Comparison of ENCODE assay signal across 7 mouse cellular contexts in genomic region chr14:55781310-55781709, GRCm38 (mm10). TPM values are rescaled to one million over a fixed set of nuclear protein-coding genes. Genes with fewer than 3 reads are reported as not detected.
DNase-seq lines count a peak whose midpoint lies in the region; ATAC-seq and TF ChIP-seq lines count a peak whose summit lies in the region.

No protein-coding gene starts in this region.

- H3K4me2 ChIP-seq in lung, embryonic 16.5 days (ENCODE audit: low read depth, low read length), result peak overlapping the region; percentile 45

- in situ Hi-C loops in ES-E14 (cut with MboI; ENCODE audit: low sequenced_read_pairs in 2 of 2, unreplicated experiment in 2 of 2), result no loop called here

- peak overlapping the region; percentile 20; the same call in 1 of the 2 replicates for H3K9ac ChIP-seq in ES-E14 (ENCODE audit: insufficient read depth, low read depth, low read length, poor library complexity, severe bottlenecking)
- 0 out of 2 replicates have a peak overlapping the region, but pooled peaks have one; percentile 29 for H3K9ac ChIP-seq in lung, embryonic 16.5 days (ENCODE audit: low read length)

- peak; percentile 92 for TF ChIP-seq CTCF in bone marrow, adult 2 months (IDR thresholded peaks at IDR 0.05; ENCODE audit: control insufficient read depth, insufficient read depth, low read length)
- peak; percentile 87 for TF ChIP-seq CTCF in embryonic fibroblast, embryonic 13.5 days (IDR thresholded peaks at IDR 0.05; ENCODE audit: borderline replicate concordance, insufficient read depth, low read length)

- H3K4me1 ChIP-seq in ES-E14 (ENCODE audit: control insufficient read depth in 2 of 2, insufficient read depth in 2 of 2, low read length in 2 of 2, poor library complexity in 1 of 2), result peaks cover 0 to 7% of the 10 kb centered on the region in 2 experiments; a peak in 1 of 4 replicates
- peaks cover 3% of the 10 kb centered on the region; the same call in 1 of the 2 replicates for H3K4me1 ChIP-seq in bone marrow, adult 2 months (ENCODE audit: control insufficient read depth, insufficient read depth, low read length)
- H3K4me1 ChIP-seq in embryonic fibroblast, embryonic 13.5 days (ENCODE audit: control insufficient read depth, insufficient read depth, low read length), result peaks cover 2% of the 10 kb centered on the region
- peaks cover 14% of the 10 kb centered on the region for H3K4me1 ChIP-seq in lung, embryonic 16.5 days (replicated peaks; ENCODE audit: control insufficient read depth, insufficient read depth, low read length)

- H3K9me3 ChIP-seq in ES-E14 (ENCODE audit: control insufficient read depth, insufficient read depth, low read depth, low read length), result no peaks in the 10 kb centered on the region
- no peaks in the 10 kb centered on the region for H3K9me3 ChIP-seq in lung, embryonic 16.5 days (ENCODE audit: control insufficient read depth, low read length)

- H3K36me3 ChIP-seq in ES-E14 (ENCODE audit: control insufficient read depth, insufficient read depth, low read length, poor library complexity, severe bottlenecking), result no peaks in the 10 kb centered on the region; the same call in 1 of the 2 replicates
- no peaks in the 10 kb centered on the region for H3K36me3 ChIP-seq in lung, embryonic 16.5 days (ENCODE audit: control insufficient read depth, insufficient read depth, low read length)

- no peak overlapping the region for H3K4me3 ChIP-seq in ES-E14 (ENCODE audit: insufficient read depth in 1 of 2, low read depth in 1 of 2, low read length in 2 of 2, poor library complexity in 1 of 2, severe bottlenecking in 1 of 2)
- H3K4me3 ChIP-seq in bone marrow, adult 2 months (replicated peaks; ENCODE audit: control insufficient read depth, low read depth, low read length), result no peak overlapping the region
- no peak overlapping the region for H3K4me3 ChIP-seq in embryonic fibroblast, embryonic 13.5 days (ENCODE audit: insufficient read depth, low read length)
- peak overlapping the region; percentile 30 for H3K4me3 ChIP-seq in lung, embryonic 16.5 days (ENCODE audit: low read length)

- WGBS in bone marrow, adult 2 months, result 25% methylated on average over 14 of the region's 14 CpGs
- 17% methylated on average over 14 of the region's 14 CpGs for WGBS in lung, embryonic 16.5 days

- intact Hi-C loops in heart, postnatal 10 days (cut with DNase I), result loop anchor here (2.0 to 10.0 kb wide), 3 partner anchors 81 to 793 kb away; partner anchors contain the start of genes Cenpj and Parp4

- peak; percentile 64 for ATAC-seq in lung, embryonic 16.5 days (ENCODE audit: low read depth)

- H3K27ac ChIP-seq in ES-E14 (ENCODE audit: insufficient read depth, low read depth, low read length, poor library complexity, severe bottlenecking), result no peak overlapping the region
- H3K27ac ChIP-seq in bone marrow, adult 2 months (ENCODE audit: control insufficient read depth, insufficient read depth, low read depth, low read length, poor library complexity), result no peak overlapping the region
- no peak overlapping the region for H3K27ac ChIP-seq in embryonic fibroblast, embryonic 13.5 days (ENCODE audit: insufficient read depth, low read length)
- H3K27ac ChIP-seq in lung, embryonic 16.5 days (ENCODE audit: low read length), result no peak overlapping the region

- peaks cover 3% of the 10 kb centered on the region for H3K27me3 ChIP-seq in lung, embryonic 16.5 days (ENCODE audit: control insufficient read depth, insufficient read depth, low read depth, low read length)

- DNase-seq in ES-E14 (ENCODE audit: low read depth, low spot score), result peak; percentile 68
- DNase-seq in heart, postnatal 10 days, result peak; percentile 77 to 82
- peak; percentile 76 to 78 for DNase-seq in kidney, postnatal 36 days
- peak; percentile 55 for DNase-seq in retina, adult 2 months (ENCODE audit: low read depth, low spot score)

- TF ChIP-seq POLR2A in bone marrow, adult 2 months (IDR thresholded peaks at IDR 0.05; ENCODE audit: borderline replicate concordance, control insufficient read depth, low read depth, low read length), result no peak
- TF ChIP-seq POLR2A in embryonic fibroblast, embryonic 13.5 days (IDR thresholded peaks at IDR 0.05; ENCODE audit: low read depth, low read length), result 0 out of 2 replicates have a peak, but pooled peaks have one; percentile 22

TF ChIP-seq in ES-E14, 5 proteins besides CTCF, POLR2A, EP300 and RAD21:
- peak; percentile 44; the same call in 1 of the 2 replicates for TF ChIP-seq MAFK (IDR thresholded peaks at IDR 0.05; ENCODE audit: insufficient read depth, low read depth, low read length)
- TF ChIP-seq ZC3H11A (IDR thresholded peaks at IDR 0.05; ENCODE audit: borderline replicate concordance, low read depth, low read length), result peak; percentile 73; the same call in 1 of the 2 replicates
- peak; percentile 52; the same call in 1 of the 2 replicates for TF ChIP-seq HCFC1 (IDR thresholded peaks at IDR 0.05; ENCODE audit: borderline replicate concordance, insufficient read depth, low read length)
- TF ChIP-seq ZNF384 (IDR thresholded peaks at IDR 0.05; ENCODE audit: low read depth, low read length), result no peak

RNA-seq across cellular contexts. Expression of gene Adcy4, which starts 2.6 kb away (rescaled TPM):
- 0.27 and 0.32 TPM in 2 replicates for total RNA-seq in ES-E14 (2012; rRNA removed)
- 2.3 and 4.7 TPM in 2 replicates for polyA plus RNA-seq in bone marrow, adult 2 months (2011; ENCODE audit: insufficient read depth, insufficient read length, low replicate concordance, missing spikeins)
- 8.7 and 18.0 TPM in 2 replicates for polyA plus RNA-seq in embryonic fibroblast, embryonic 13.5 days (2011; ENCODE audit: insufficient read length, low read depth, missing spikeins)
- 10 to 100 TPM; 21.1 to 21.9 TPM for total RNA-seq in heart, postnatal 10 days (2021)
- 20.0 and 20.8 TPM in 2 replicates for polyA plus RNA-seq in lung, embryonic 16.5 days (2015; fragmentation: Nextera tagmentation; extraction: Ambion mirVana)

RNA-seq across cellular contexts. Expression of gene Ripk3, which starts 7.4 kb away (rescaled TPM):
- total RNA-seq in ES-E14 (2012; rRNA removed), result 9.0 and 17.8 TPM in 2 replicates
- polyA plus RNA-seq in bone marrow, adult 2 months (2011; ENCODE audit: insufficient read depth, insufficient read length, low replicate concordance, missing spikeins), result 27.7 and 38.9 TPM in 2 replicates
- 109 and 141 TPM in 2 replicates for polyA plus RNA-seq in embryonic fibroblast, embryonic 13.5 days (2011; ENCODE audit: insufficient read length, low read depth, missing spikeins)
- 1 to 10 TPM; 6.6 to 9.7 TPM for total RNA-seq in heart, postnatal 10 days (2021)
- polyA plus RNA-seq in lung, embryonic 16.5 days (2015; fragmentation: Nextera tagmentation; extraction: Ambion mirVana), result 38.9 and 40.8 TPM in 2 replicates

RNA-seq across cellular contexts. Expression of gene Ltb4r1, which starts 15.5 kb away (rescaled TPM):
- total RNA-seq in ES-E14 (2012; rRNA removed), result 0.67 and 2.1 TPM in 2 replicates
- 34.1 and 77.0 TPM in 2 replicates for polyA plus RNA-seq in bone marrow, adult 2 months (2011; ENCODE audit: insufficient read depth, insufficient read length, low replicate concordance, missing spikeins)
- polyA plus RNA-seq in embryonic fibroblast, embryonic 13.5 days (2011; ENCODE audit: insufficient read length, low read depth, missing spikeins), result 0.82 and 1.0 TPM in 2 replicates
- under 1 TPM; 0.67 to 0.74 TPM for total RNA-seq in heart, postnatal 10 days (2021)
- 2.6 and 3.5 TPM in 2 replicates for polyA plus RNA-seq in lung, embryonic 16.5 days (2015; fragmentation: Nextera tagmentation; extraction: Ambion mirVana)

RNA-seq across cellular contexts. Expression of gene Ltb4r2, which starts 20.1 kb away (rescaled TPM):
- total RNA-seq in ES-E14 (2012; rRNA removed), result 1.5 and 7.1 TPM in 2 replicates
- 2.8 and 6.5 TPM in 2 replicates for polyA plus RNA-seq in bone marrow, adult 2 months (2011; ENCODE audit: insufficient read depth, insufficient read length, low replicate concordance, missing spikeins)
- 2.0 TPM in 2 replicates for polyA plus RNA-seq in embryonic fibroblast, embryonic 13.5 days (2011; ENCODE audit: insufficient read length, low read depth, missing spikeins)
- under 1 TPM in 1 of 2 experiments, not detected in 1; 0.10 TPM for total RNA-seq in heart, postnatal 10 days (2021)
- 0.20 and 0.23 TPM in 2 replicates for polyA plus RNA-seq in lung, embryonic 16.5 days (2015; fragmentation: Nextera tagmentation; extraction: Ambion mirVana)

RNA-seq across cellular contexts. Expression of gene Cideb, which starts 23.1 kb away (rescaled TPM):
- 2.2 and 4.1 TPM in 2 replicates for total RNA-seq in ES-E14 (2012; rRNA removed)
- polyA plus RNA-seq in bone marrow, adult 2 months (2011; ENCODE audit: insufficient read depth, insufficient read length, low replicate concordance, missing spikeins), result 1.6 TPM in 1 of 2 replicates, not detected in the other
- polyA plus RNA-seq in embryonic fibroblast, embryonic 13.5 days (2011; ENCODE audit: insufficient read length, low read depth, missing spikeins), result 0.95 TPM in 1 of 2 replicates, not detected in the other
- 1 to 10 TPM; 1.1 to 1.2 TPM for total RNA-seq in heart, postnatal 10 days (2021)
- polyA plus RNA-seq in lung, embryonic 16.5 days (2015; fragmentation: Nextera tagmentation; extraction: Ambion mirVana), result 1.0 and 1.5 TPM in 2 replicates
